Mouse (Mus musculus): Measurements from ENCODE around the gene Stag1.

DNA sequence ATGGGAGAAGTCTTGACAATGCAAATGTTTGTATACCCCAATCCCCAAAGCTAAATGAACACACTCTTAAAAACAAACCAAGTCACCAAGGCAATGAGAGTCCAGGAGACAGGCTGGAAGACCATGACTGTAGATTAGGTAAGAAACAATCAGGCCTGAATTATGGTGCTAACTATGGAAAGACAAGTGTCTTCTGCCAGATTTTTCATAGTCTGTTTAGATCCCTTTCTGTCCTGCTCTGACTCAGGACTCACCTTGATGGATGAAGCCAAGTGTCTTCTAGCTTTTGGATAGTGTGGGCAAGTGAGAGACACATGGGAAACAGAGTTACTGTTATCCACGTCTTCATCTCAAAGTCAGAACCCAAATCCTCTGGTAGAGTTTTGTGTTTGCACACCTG, 26.1 kb upstream of the Stag1 start:
- TF ChIP-seq CTCF (IDR thresholded peaks at IDR 0.05; ENCODE audit: insufficient read depth, low read depth, low read length) (no peak), POLR2A (IDR thresholded peaks at IDR 0.05; ENCODE audit: insufficient read depth, low read depth, low read length) (no peak)

Measured in olfactory bulb, adult 2 months (tissue).